Mouse (Mus musculus) kidney, adult 18-20 months (tissue): ENCODE measurements at regions not wholly inside any gene's neighbourhood (a gene's known extent, or its start where the extent isn't known, plus 50 kb on each side); places are given as distances from the start of the nearest gene placed in this dataset.

ENCODE experiments used
- DNase-seq: peaks from one replicate; pipeline ENCODE4 v3.0.0; 2021

GRCm38 (mm10) chr7:123907946-123908840 is 74.5 kb upstream of the Hs3st4 start:
- DNase-seq: no peak

- no peak for DNase-seq
These were observed 61.2 kb upstream of the Hs3st4 start for GRCm38 (mm10) chr7:123921461-123921860.

- no peak for DNase-seq
These were observed 50.2 kb upstream of the Hs3st4 start for GRCm38 (mm10) chr7:123932486-123932885.
